Mouse (Mus musculus) heart, adult 2 months (tissue): Measurements from ENCODE around the gene Sf3a2. TPM values are rescaled to one million over a fixed set of nuclear protein-coding genes. Genes with fewer than 3 reads are reported as not detected.

Experiments used
- DNase-seq, 2 experiments: peaks; one replicate each; pipeline ENCODE4 v3.0.0; 2021
- H3K27ac ChIP-seq: fragments of 200-600 bp; 2 replicates; pipeline ENCODE4 v1.8.1; 2022
- H3K27me3 ChIP-seq: fragments of 200-500 bp; 2 replicates; pipeline ENCODE4 v1.6.1; 2012; ENCODE audit warnings: mild to moderate bottlenecking, low read length, inconsistent platforms, mixed read lengths; ENCODE audit not compliant: control insufficient read depth, insufficient read depth
- H3K36me3 ChIP-seq: fragments of 200-500 bp; 2 replicates; pipeline ENCODE4 v1.6.1; 2012; ENCODE audit warnings: low read length, inconsistent platforms; ENCODE audit not compliant: control insufficient read depth, insufficient read depth
- H3K4me1 ChIP-seq: fragments of 200-500 bp; 2 replicates; pipeline ENCODE4 v1.6.1; 2011; ENCODE audit warnings: low read length; ENCODE audit not compliant: control insufficient read depth, insufficient read depth
- H3K4me3 ChIP-seq: fragments of 200-600 bp; 2 replicates; pipeline ENCODE4 v1.8.1; 2022
- H3K79me2 ChIP-seq: fragments of 200-500 bp; replicated peaks from 2 replicates; pipeline ENCODE4 v1.6.1; 2012; ENCODE audit warnings: mild to moderate bottlenecking, inconsistent platforms, low read length, moderate library complexity, mixed read lengths; ENCODE audit not compliant: control insufficient read depth, insufficient read depth
- H3K9ac ChIP-seq: fragments of 200-500 bp; 2 replicates; pipeline ENCODE4 v1.6.1; 2012; ENCODE audit warnings: low read depth, mild to moderate bottlenecking, control low read depth, inconsistent platforms, low read length, mixed read lengths
- CTCF ChIP-seq: fragments of 200-600 bp; IDR thresholded peaks from 2 replicates; pipeline ENCODE4 v1.8.1; 2022; ENCODE audit warnings: antibody characterized with exemption, mild to moderate bottlenecking, moderate library complexity
- EP300 ChIP-seq: fragments of 200-500 bp; IDR thresholded peaks from 2 replicates; pipeline ENCODE4 v1.6.1; 2011; ENCODE audit warnings: low read depth, low read length, control low read depth; ENCODE audit not compliant: insufficient read depth
- POLR2A ChIP-seq: fragments of 200-500 bp; IDR thresholded peaks from 2 replicates; pipeline ENCODE4 v1.6.1; 2011; ENCODE audit warnings: mild to moderate bottlenecking, low read depth, low read length, control low read depth; ENCODE audit not compliant: insufficient read depth
- WGBS: fragments of 180-500 bp; shearing (Covaris S2); methylation state at CpG from one replicate; pipeline ENCODE4 v1.1.7; 2018; 5-methylcytosine and 5-hydroxymethylcytosine counted together
- intact Hi-C: fragments of 180-260 bp; cut with DNase I; formaldehyde crosslinking; loops from one replicate; pipeline ENCODE4 v1.15.1; 2025
- polyA plus RNA-seq: library from polyadenylated mRNA; depleted of rRNA; stranded (reverse); fragments of >200 nt; gene quantifications from 2 replicates; pipeline ENCODE4 v1.2.3, GENCODE M21; 2012
- total RNA-seq, 2 experiments: library from RNA; stranded (reverse); gene quantifications; 2 replicates each; pipeline ENCODE4 v1.2.3; 2021

The Sf3a2 gene
- total and polyA plus RNA-seq, 3 experiments, result 18.4 to 30.4 (median 27.3) TPM

- 2% methylated on average over 58 of the region's 58 CpGs for WGBS
- TF ChIP-seq CTCF (no peak), EP300 (0 out of 2 replicates have a peak, but pooled peaks have one; percentile 39), POLR2A (peak; percentile 53; the same call in 1 of the 2 replicates)
- Histone ChIP-seq H3K4me1 (peaks cover 3% of the 10 kb centered on the region), H3K27me3 (no peaks in the 10 kb centered on the region), H3K36me3 (no peaks in the 10 kb centered on the region), H3K79me2 (peaks cover 1% of the 10 kb centered on the region; the same call in 1 of the 2 replicates), H3K9ac (peak overlapping the region; percentile 86), H3K27ac (peak overlapping the region; percentile 44; the same call in 1 of the 2 replicates), H3K4me3 (peak overlapping the region; percentile 58)
- peak; percentile 77 to 84 for DNase-seq
- intact Hi-C loops, result no loop called here
Observed at GRCm38 (mm10) chr10:80807057-80807627, 9.1 kb downstream of the Sf3a2 start.

GRCm38 (mm10) chr10:80808099-80808984 is 10.3 kb downstream of the Sf3a2 start:
- Histone ChIP-seq H3K27ac (no peak overlapping the region), H3K9ac (no peak overlapping the region), H3K4me3 (no peak overlapping the region), H3K27me3 (no peaks in the 10 kb centered on the region), H3K4me1 (peaks cover 3% of the 10 kb centered on the region), H3K36me3 (no peaks in the 10 kb centered on the region), H3K79me2 (no peaks in the 10 kb centered on the region)
- no peak for TF ChIP-seq CTCF
- no peak for TF ChIP-seq EP300
- no peak for TF ChIP-seq POLR2A
- WGBS, result 31% methylated on average over 40 of the region's 40 CpGs
- no peak for DNase-seq
- intact Hi-C loops, result no loop called here

GRCm38 (mm10) chr10:80808985-80809632 is 11.1 kb downstream of the Sf3a2 start:
- peaks cover 3% of the 10 kb centered on the region for H3K4me1 ChIP-seq
- H3K27me3 ChIP-seq, result no peaks in the 10 kb centered on the region
- no peak for DNase-seq
- H3K36me3 ChIP-seq, result no peaks in the 10 kb centered on the region
- no peak for TF ChIP-seq POLR2A
- TF ChIP-seq EP300, result no peak
- no peak for TF ChIP-seq CTCF
- no peak overlapping the region for H3K9ac ChIP-seq
- H3K79me2 ChIP-seq, result no peaks in the 10 kb centered on the region
- no peak overlapping the region for H3K4me3 ChIP-seq
- intact Hi-C loops, result no loop called here
- 17% methylated on average over 18 of the region's 18 CpGs for WGBS
- H3K27ac ChIP-seq, result no peak overlapping the region

DNA sequence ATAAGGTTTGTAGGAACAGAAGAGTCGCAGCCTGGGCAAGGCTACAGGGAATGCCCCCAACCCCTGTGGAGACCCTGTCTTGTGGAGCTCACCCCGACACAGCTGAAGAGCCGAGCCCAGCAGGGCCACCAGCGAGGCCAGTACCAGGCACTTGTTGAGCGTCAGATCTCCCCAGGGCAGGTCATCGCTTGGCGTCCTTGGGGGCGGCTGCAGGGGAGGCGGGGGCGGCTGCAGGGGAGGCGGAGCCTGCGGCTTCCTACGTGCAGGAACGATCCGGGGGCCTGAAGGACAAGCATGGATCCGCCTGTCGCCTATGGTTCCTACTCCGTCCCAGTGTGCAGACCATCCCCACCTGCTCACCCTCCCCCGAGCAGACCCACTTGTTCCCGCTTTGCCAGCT is 12.1 kb downstream of the Sf3a2 start:
- Histone ChIP-seq H3K79me2 (no peaks in the 10 kb centered on the region), H3K27ac (no peak overlapping the region), H3K27me3 (no peaks in the 10 kb centered on the region), H3K4me1 (peaks cover 3% of the 10 kb centered on the region), H3K4me3 (no peak overlapping the region), H3K36me3 (no peaks in the 10 kb centered on the region), H3K9ac (no peak overlapping the region)
- TF ChIP-seq POLR2A (no peak), EP300 (no peak), CTCF (no peak)
- intact Hi-C loops, result no loop called here
- DNase-seq, result no peak
- WGBS, result 12% methylated on average over 20 of the region's 20 CpGs

DNA sequence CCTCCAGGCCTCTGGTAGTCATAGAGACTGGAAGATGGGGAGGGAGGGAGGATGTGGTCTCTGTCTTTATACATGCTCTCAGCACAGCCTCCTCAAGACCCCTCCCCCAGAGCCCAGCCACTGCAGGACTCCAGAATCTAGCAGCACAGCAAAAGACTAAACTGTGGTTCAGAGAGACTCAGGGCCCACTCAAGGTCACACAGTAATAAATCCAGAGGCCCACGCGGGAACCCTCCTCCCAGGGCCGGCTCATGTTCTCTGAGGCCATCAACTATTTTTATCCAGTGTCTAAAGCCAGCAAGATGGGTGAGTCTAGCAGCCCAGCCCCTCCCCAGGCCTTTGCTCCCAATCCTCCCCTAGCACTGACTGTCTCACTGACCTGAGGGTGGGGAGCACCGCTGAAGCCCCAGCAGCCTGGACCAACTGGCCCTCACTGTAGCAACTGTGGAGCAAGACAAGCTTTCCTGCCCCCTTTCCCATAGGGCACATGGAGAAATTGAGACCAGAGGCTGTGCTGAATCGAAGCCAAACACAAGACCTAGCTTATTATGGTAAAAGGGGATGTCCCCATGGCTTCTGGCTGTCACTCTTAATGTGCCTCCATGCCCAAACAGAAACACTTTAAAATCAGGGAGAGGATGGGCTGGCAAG is 14.5 kb downstream of the Sf3a2 start:
- H3K27ac ChIP-seq, result no peak overlapping the region
- no peaks in the 10 kb centered on the region for H3K79me2 ChIP-seq
- no peak overlapping the region for H3K9ac ChIP-seq
- H3K27me3 ChIP-seq, result no peaks in the 10 kb centered on the region
- intact Hi-C loops, result no loop called here
- WGBS, result 30% methylated on average over 5 of the region's 5 CpGs
- no peak for DNase-seq
- TF ChIP-seq POLR2A, result no peak
- no peaks in the 10 kb centered on the region for H3K36me3 ChIP-seq
- H3K4me1 ChIP-seq, result peaks cover 2% of the 10 kb centered on the region
- no peak overlapping the region for H3K4me3 ChIP-seq
